ENCODE assay signal across 8 mouse cellular contexts in genomic region chr16:90386514-90387160, GRCm38 (mm10). TPM values are rescaled to one million over a fixed set of nuclear protein-coding genes. Genes with fewer than 3 reads are reported as not detected.
DNase-seq lines count a peak whose midpoint lies in the region; ATAC-seq and TF ChIP-seq lines count a peak whose summit lies in the region.

No protein-coding gene starts in this region.

- peak overlapping the region; percentile 93 for H3K4me3 ChIP-seq in layer of hippocampus, adult 2 months
- H3K4me3 ChIP-seq in cortical plate, adult 2 months (ENCODE audit: insufficient read depth, low read length) = peak overlapping the region; percentile 94
- H3K4me3 ChIP-seq in heart, embryonic 10.5 days = peak overlapping the region; percentile 98
- peak overlapping the region; percentile 92 for H3K4me3 ChIP-seq in kidney, embryonic 15.5 days (replicated peaks)
- H3K4me3 ChIP-seq in lung, embryonic 14.5 days (ENCODE audit: low read depth, low read length) = peak overlapping the region; percentile 88

- H3K9ac ChIP-seq in kidney, embryonic 15.5 days = peak overlapping the region; percentile 91
- peak overlapping the region; percentile 91 for H3K9ac ChIP-seq in lung, embryonic 14.5 days

- WGBS in heart, embryonic 10.5 days = under 1% methylated on average over 49 of the region's 49 CpGs
- WGBS in kidney, embryonic 15.5 days = under 1% methylated on average over 49 of the region's 49 CpGs
- WGBS in lung, embryonic 14.5 days = under 1% methylated on average over 49 of the region's 49 CpGs

- DNase-seq in layer of hippocampus, adult 2 months (ENCODE audit: low spot score in 2 of 2) = no peak
- DNase-seq in layer of hippocampus, adult 11-12 months (ENCODE audit: low spot score) = no peak
- peak; percentile 84 for DNase-seq in heart, embryonic 10.5 days (ENCODE audit: low spot score)
- peak; percentile 80 for DNase-seq in lung, embryonic 14.5 days
- DNase-seq in ovary, postnatal 14 days (ENCODE audit: low spot score) = peak; percentile 29
- DNase-seq in urinary bladder, postnatal 4 days (ENCODE audit: low spot score in 2 of 2) = peak; percentile 47 to 66

- H3K4me2 ChIP-seq in kidney, embryonic 15.5 days = peak overlapping the region; percentile 91
- peak overlapping the region; percentile 91 for H3K4me2 ChIP-seq in lung, embryonic 14.5 days

- H3K27ac ChIP-seq in layer of hippocampus, adult 2 months = peak overlapping the region; percentile 91
- H3K27ac ChIP-seq in cortical plate, adult 2 months (ENCODE audit: insufficient read depth, low read length) = peak overlapping the region; percentile 74
- peak overlapping the region; percentile 98 for H3K27ac ChIP-seq in heart, embryonic 10.5 days
- peak overlapping the region; percentile 97 for H3K27ac ChIP-seq in kidney, embryonic 15.5 days
- H3K27ac ChIP-seq in lung, embryonic 14.5 days (ENCODE audit: low read depth) = peak overlapping the region; percentile 99

- peaks cover 25% of the 10 kb centered on the region for H3K36me3 ChIP-seq in heart, embryonic 10.5 days
- peaks cover 15% of the 10 kb centered on the region for H3K36me3 ChIP-seq in kidney, embryonic 15.5 days
- peaks cover 14% of the 10 kb centered on the region for H3K36me3 ChIP-seq in lung, embryonic 14.5 days (ENCODE audit: insufficient read depth)

- peaks cover 4% of the 10 kb centered on the region for H3K4me1 ChIP-seq in cortical plate, adult 2 months (ENCODE audit: control insufficient read depth, insufficient read depth, low read length)
- peaks cover 58% of the 10 kb centered on the region for H3K4me1 ChIP-seq in heart, embryonic 10.5 days
- H3K4me1 ChIP-seq in kidney, embryonic 15.5 days = peaks cover 60% of the 10 kb centered on the region
- peaks cover 21% of the 10 kb centered on the region; the same call in 1 of the 2 replicates for H3K4me1 ChIP-seq in lung, embryonic 14.5 days (ENCODE audit: insufficient read depth)

- ATAC-seq in kidney, embryonic 15.5 days (replicated peaks; ENCODE audit: low FRiP score) = peak; percentile 69
- ATAC-seq in lung, embryonic 14.5 days (ENCODE audit: insufficient read depth) = peak; percentile 57

- 0 out of 2 replicates have a peak, but pooled peaks have one; percentile 34 for TF ChIP-seq POLR2A in cortical plate, adult 2 months (IDR thresholded peaks at IDR 0.05; ENCODE audit: extremely low read depth, insufficient read depth, low read length)

- TF ChIP-seq CTCF in layer of hippocampus, adult 2 months (conservative IDR thresholded peaks at IDR 0.05) = peak; percentile 74
- peak; percentile 25; the same call in 1 of the 2 replicates for TF ChIP-seq CTCF in cortical plate, adult 2 months (IDR thresholded peaks at IDR 0.05; ENCODE audit: extremely low read depth, insufficient read depth, low read length)
- peak; percentile 72 for TF ChIP-seq CTCF in lung, embryonic 14.5 days (IDR thresholded peaks at IDR 0.05; ENCODE audit: low read depth)

- no peaks in the 10 kb centered on the region for H3K27me3 ChIP-seq in heart, embryonic 10.5 days (ENCODE audit: insufficient read depth, poor library complexity, severe bottlenecking)
- peaks cover 23% of the 10 kb centered on the region for H3K27me3 ChIP-seq in kidney, embryonic 15.5 days
- no peaks in the 10 kb centered on the region for H3K27me3 ChIP-seq in lung, embryonic 14.5 days (ENCODE audit: insufficient read depth, low read length)

- H3K9me3 ChIP-seq in heart, embryonic 10.5 days = no peaks in the 10 kb centered on the region
- H3K9me3 ChIP-seq in kidney, embryonic 15.5 days (replicated peaks) = no peaks in the 10 kb centered on the region; the same call in 1 of the 2 replicates
- H3K9me3 ChIP-seq in lung, embryonic 14.5 days (ENCODE audit: low read depth, low read length) = no peaks in the 10 kb centered on the region

RNA-seq across cellular contexts. Expression of gene Hunk, which starts 0.8 kb away (rescaled TPM):
- total RNA-seq in layer of hippocampus, adult 2 months (2021) = 10 to 100 TPM; 25.7 to 31.1 TPM
- polyA plus RNA-seq in cortical plate, adult 2 months (2012; rRNA removed) = 12.1 and 14.5 TPM in 2 replicates
- polyA plus RNA-seq in heart, embryonic 10.5 days (2016; fragmentation: Nextera tagmentation; extraction: Ambion mirVana) = 20.0 and 22.8 TPM in 2 replicates
- polyA plus RNA-seq in kidney, embryonic 15.5 days (2015; fragmentation: Nextera tagmentation; extraction: Ambion mirVana) = 11.8 and 13.5 TPM in 2 replicates
- polyA plus RNA-seq in lung, embryonic 14.5 days (2014; fragmentation: Nextera tagmentation; extraction: Ambion mirVana) = 21.2 and 21.3 TPM in 2 replicates

Comparison
In these comparisons a context has a peak if more than half of its experiments do, and no peak if none do; other contexts are left out.
1. DNase-seq: peak in heart, embryonic 10.5 days (single experiment), lung, embryonic 14.5 days (single experiment), ovary, postnatal 14 days (single experiment) and urinary bladder, postnatal 4 days (2 of 2); none in layer of hippocampus, adult 2 months (0 of 2) and layer of hippocampus, adult 11-12 months (single experiment).
2. Peak in every context shown above with its lines, with median percentiles within 50 percentile points of each other: H3K27ac ChIP-seq, H3K4me3 ChIP-seq and CTCF ChIP-seq.